ENCODE assay signal across 22 mouse cellular contexts in the genomic region with DNA sequence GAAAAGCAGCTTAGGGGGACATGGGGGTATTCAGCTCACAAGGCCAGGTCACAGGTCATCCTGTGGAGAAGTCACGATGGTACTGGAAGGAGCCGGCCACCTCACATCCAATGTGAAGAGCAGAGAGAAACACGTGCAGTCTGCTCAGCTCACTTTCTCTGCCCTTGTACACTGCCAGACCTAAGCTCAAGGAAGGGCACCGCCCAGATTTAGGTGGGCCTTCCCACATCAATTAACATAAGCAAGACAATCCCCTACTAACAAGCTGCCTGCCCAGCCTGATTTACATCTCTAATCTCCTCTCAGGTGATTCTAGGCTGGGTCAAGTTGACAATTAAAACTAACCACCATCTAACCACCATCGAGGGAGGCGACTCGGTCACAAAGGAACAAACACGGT. TPM values are rescaled to one million over a fixed set of nuclear protein-coding genes. Genes with fewer than 3 reads are reported as not detected.
DNase-seq lines count a peak whose midpoint lies in the region; ATAC-seq and TF ChIP-seq lines count a peak whose summit lies in the region.
"Had no signal": no experiment of that assay in that cellular context is flagged by ENCODE, and none has a peak within 500 bp of the region (broad histone marks: within the 10 kb centered on the region; RNA-seq: fewer than 3 reads in every experiment).

No protein-coding gene starts in this region.

- ATAC-seq in midbrain, embryonic 11.5 days (ENCODE audit: low FRiP score): no peak
- ATAC-seq in midbrain, embryonic 13.5 days: no peak
- no peak for ATAC-seq in hindbrain, embryonic 12.5 days (ENCODE audit: low FRiP score)
- ATAC-seq: forebrain, embryonic 13.5 days; intestine, embryonic 16.5 days; Patski had no signal

- H3K4me2 ChIP-seq in midbrain, embryonic 11.5 days: no peak overlapping the region
- no peak overlapping the region for H3K4me2 ChIP-seq in midbrain, embryonic 13.5 days (replicated peaks)
- H3K4me2 ChIP-seq in hindbrain, embryonic 12.5 days (replicated peaks): no peak overlapping the region
- H3K4me2 ChIP-seq: forebrain, embryonic 13.5 days; heart, embryonic 13.5 days; hindbrain, embryonic 13.5 days had no signal

- no peak overlapping the region for H3K4me3 ChIP-seq in midbrain, embryonic 11.5 days (ENCODE audit: low read depth, low read length)
- H3K4me3 ChIP-seq in midbrain, embryonic 13.5 days (replicated peaks): no peak overlapping the region
- no peak overlapping the region for H3K4me3 ChIP-seq in ES-Bruce4 (ENCODE audit: low read depth, low read length)
- no peak overlapping the region for H3K4me3 ChIP-seq in hindbrain, embryonic 12.5 days
- H3K4me3 ChIP-seq: forebrain, embryonic 13.5 days; gastrocnemius, adult 2 months; heart, embryonic 13.5 days; hindbrain, embryonic 13.5 days had no signal

- DNase-seq in midbrain, embryonic 11.5 days (ENCODE audit: low spot score, missing footprints): peak; percentile 82
- peak; percentile 89 for DNase-seq in R1 (ENCODE audit: low read depth, low spot score)
- peak; percentile 23 for DNase-seq in retina, embryonic 14.5 days (ENCODE audit: low spot score)
- DNase-seq in cerebellum, adult 18-20 months: no peak
- DNase-seq: adrenal gland, adult 8-10 months; adrenal gland, postnatal 36 days; cerebellum, adult 8-10 months; cerebellum, postnatal 14 days; gastrocnemius, adult 2 months; gastrocnemius, postnatal 25 days; heart, adult 11 months; heart, postnatal 36 days had no signal

- no peaks in the 10 kb centered on the region for H3K36me3 ChIP-seq in midbrain, embryonic 11.5 days (ENCODE audit: control insufficient read depth, insufficient read depth, low read length)
- no peaks in the 10 kb centered on the region for H3K36me3 ChIP-seq in midbrain, embryonic 13.5 days
- H3K36me3 ChIP-seq in ES-Bruce4 (ENCODE audit: control insufficient read depth, insufficient read depth, low read length, poor library complexity, severe bottlenecking): no peaks in the 10 kb centered on the region
- H3K36me3 ChIP-seq in hindbrain, embryonic 12.5 days: no peaks in the 10 kb centered on the region
- H3K36me3 ChIP-seq: heart, embryonic 13.5 days; hindbrain, embryonic 13.5 days had no signal

- H3K27ac ChIP-seq in midbrain, embryonic 11.5 days (ENCODE audit: low read depth, low read length): no peak overlapping the region
- H3K27ac ChIP-seq in midbrain, embryonic 13.5 days: no peak overlapping the region
- no peak overlapping the region for H3K27ac ChIP-seq in ES-Bruce4 (ENCODE audit: insufficient read depth, low read length)
- no peak overlapping the region for H3K27ac ChIP-seq in hindbrain, embryonic 12.5 days
- H3K27ac ChIP-seq: forebrain, embryonic 13.5 days; gastrocnemius, adult 2 months; heart, embryonic 13.5 days; hindbrain, embryonic 13.5 days had no signal

- H3K9me3 ChIP-seq in midbrain, embryonic 11.5 days (ENCODE audit: control insufficient read depth, low read length): no peaks in the 10 kb centered on the region
- H3K9me3 ChIP-seq in midbrain, embryonic 13.5 days: no peaks in the 10 kb centered on the region
- H3K9me3 ChIP-seq in ES-Bruce4 (replicated peaks; ENCODE audit: control insufficient read depth, insufficient read depth, low read length, poor library complexity, severe bottlenecking): no peaks in the 10 kb centered on the region
- no peaks in the 10 kb centered on the region for H3K9me3 ChIP-seq in hindbrain, embryonic 12.5 days (replicated peaks)
- H3K9me3 ChIP-seq: forebrain, embryonic 13.5 days; heart, embryonic 13.5 days; hindbrain, embryonic 13.5 days had no signal

- no peak for TF ChIP-seq CTCF in ES-Bruce4 (IDR thresholded peaks at IDR 0.05; ENCODE audit: low read depth, low read length)

- TF ChIP-seq EP300 in ES-Bruce4 (IDR thresholded peaks at IDR 0.05; ENCODE audit: insufficient read depth, low read depth, low read length): peak; percentile 81; the same call in 1 of the 2 replicates

- WGBS in midbrain, embryonic 11.5 days: 2% methylated on average over 8 of the region's 8 CpGs
- WGBS in midbrain, embryonic 13.5 days: 2% methylated on average over 8 of the region's 8 CpGs
- 4% methylated on average over 8 of the region's 8 CpGs for WGBS in hindbrain, embryonic 12.5 days

- H3K27me3 ChIP-seq in midbrain, embryonic 11.5 days (ENCODE audit: control insufficient read depth, insufficient read depth, low read length): peaks cover 93% of the 10 kb centered on the region
- H3K27me3 ChIP-seq in midbrain, embryonic 13.5 days: peaks cover 96% of the 10 kb centered on the region
- H3K27me3 ChIP-seq in ES-Bruce4 (ENCODE audit: control insufficient read depth, insufficient read depth, low read length, poor library complexity, severe bottlenecking): peaks cover 26% of the 10 kb centered on the region
- H3K27me3 ChIP-seq in hindbrain, embryonic 12.5 days: peaks cover 97% of the 10 kb centered on the region

- no peaks in the 10 kb centered on the region for H3K4me1 ChIP-seq in midbrain, embryonic 11.5 days (ENCODE audit: control insufficient read depth, insufficient read depth, low read length)
- peaks cover 8% of the 10 kb centered on the region for H3K4me1 ChIP-seq in midbrain, embryonic 13.5 days (replicated peaks)
- H3K4me1 ChIP-seq in ES-Bruce4 (ENCODE audit: control insufficient read depth, insufficient read depth, low read length): peaks cover 7% of the 10 kb centered on the region
- 0 out of 2 replicates have a peak, but pooled peaks cover 5% of the 10 kb centered on the region for H3K4me1 ChIP-seq in hindbrain, embryonic 12.5 days

- no peak for TF ChIP-seq POLR2A in ES-Bruce4 (IDR thresholded peaks at IDR 0.05; ENCODE audit: insufficient read depth, low read length)

- no peak overlapping the region for H3K9ac ChIP-seq in midbrain, embryonic 11.5 days (ENCODE audit: low read length)
- no peak overlapping the region for H3K9ac ChIP-seq in midbrain, embryonic 13.5 days (replicated peaks)
- no peak overlapping the region for H3K9ac ChIP-seq in ES-Bruce4 (ENCODE audit: low read depth, poor library complexity, severe bottlenecking)
- no peak overlapping the region for H3K9ac ChIP-seq in hindbrain, embryonic 12.5 days
- H3K9ac ChIP-seq: forebrain, embryonic 13.5 days; heart, embryonic 13.5 days; hindbrain, embryonic 13.5 days had no signal

RNA-seq across cellular contexts. Expression of a gene that starts 13.1 kb away (rescaled TPM):
- 0.25 and 0.26 TPM in 2 replicates for polyA plus RNA-seq in midbrain, embryonic 11.5 days (2014; fragmentation: Nextera tagmentation; extraction: Ambion mirVana)
- polyA plus RNA-seq in midbrain, embryonic 13.5 days (2015; fragmentation: Nextera tagmentation; extraction: Ambion mirVana): 0.32 and 0.46 TPM in 2 replicates
- not detected in 2 replicates for polyA plus RNA-seq in ES-Bruce4 (2011; ENCODE audit: insufficient read depth, insufficient read length, low read depth, missing spikeins)
- not detected in 2 replicates for polyA plus RNA-seq in hindbrain, embryonic 12.5 days (2016; fragmentation: Nextera tagmentation; extraction: Ambion mirVana)
- polyA plus RNA-seq: forebrain, embryonic 13.5 days; heart, embryonic 13.5 days; heart, postnatal 0 days; hindbrain, embryonic 13.5 days; intestine, embryonic 16.5 days had no signal

RNA-seq across cellular contexts. Expression of a gene that starts 20.3 kb away (rescaled TPM):
- not detected in 2 replicates for polyA plus RNA-seq in midbrain, embryonic 11.5 days (2014; fragmentation: Nextera tagmentation; extraction: Ambion mirVana)
- not detected in 2 replicates for polyA plus RNA-seq in midbrain, embryonic 13.5 days (2015; fragmentation: Nextera tagmentation; extraction: Ambion mirVana)
- not detected in 2 replicates for polyA plus RNA-seq in ES-Bruce4 (2011; ENCODE audit: insufficient read depth, insufficient read length, low read depth, missing spikeins)
- polyA plus RNA-seq in hindbrain, embryonic 12.5 days (2016; fragmentation: Nextera tagmentation; extraction: Ambion mirVana): not detected in 2 replicates
- polyA plus RNA-seq: embryonic facial prominence, embryonic 14.5 days; forebrain, embryonic 13.5 days; hindbrain, embryonic 13.5 days; intestine, embryonic 16.5 days; Patski had no signal

RNA-seq across cellular contexts. Expression of a gene that starts 41.9 kb away (rescaled TPM):
- not detected in 2 replicates for polyA plus RNA-seq in midbrain, embryonic 11.5 days (2014; fragmentation: Nextera tagmentation; extraction: Ambion mirVana)
- not detected in 2 replicates for polyA plus RNA-seq in midbrain, embryonic 13.5 days (2015; fragmentation: Nextera tagmentation; extraction: Ambion mirVana)
- polyA plus RNA-seq in ES-Bruce4 (2011; ENCODE audit: insufficient read depth, insufficient read length, low read depth, missing spikeins): not detected in 2 replicates
- polyA plus RNA-seq in hindbrain, embryonic 12.5 days (2016; fragmentation: Nextera tagmentation; extraction: Ambion mirVana): not detected in 2 replicates
- polyA plus RNA-seq: embryonic facial prominence, embryonic 14.5 days; forebrain, embryonic 13.5 days; hindbrain, embryonic 13.5 days; Patski had no signal

RNA-seq across cellular contexts. Expression of a gene that starts 44.9 kb away (rescaled TPM):
- not detected in 2 replicates for polyA plus RNA-seq in midbrain, embryonic 11.5 days (2014; fragmentation: Nextera tagmentation; extraction: Ambion mirVana)
- not detected in 2 replicates for polyA plus RNA-seq in midbrain, embryonic 13.5 days (2015; fragmentation: Nextera tagmentation; extraction: Ambion mirVana)
- polyA plus RNA-seq in ES-Bruce4 (2011; ENCODE audit: insufficient read depth, insufficient read length, low read depth, missing spikeins): not detected in 2 replicates
- polyA plus RNA-seq in hindbrain, embryonic 12.5 days (2016; fragmentation: Nextera tagmentation; extraction: Ambion mirVana): 0.23 TPM in 1 of 2 replicates, not detected in the other
- polyA plus RNA-seq: forebrain, embryonic 13.5 days; heart, embryonic 13.5 days; heart, postnatal 0 days; hindbrain, embryonic 13.5 days; intestine, embryonic 16.5 days; Patski had no signal

Comparison
In these comparisons a context has a peak if more than half of its experiments do, and no peak if none do; other contexts are left out.
1. DNase-seq: peak in midbrain, embryonic 11.5 days (single experiment), R1 (single experiment) and retina, embryonic 14.5 days (single experiment); none in cerebellum, adult 18-20 months (0 of 2).